Mouse (Mus musculus) kidney, adult 2 months (tissue): ENCODE data around the gene Smim15.

Source experiments
- CTCF ChIP-seq: fragments of 200-500 bp; conservative IDR thresholded peaks from 2 replicates; pipeline ENCODE4 v1.5.1; 2011; ENCODE audit warnings: low read depth, mild to moderate bottlenecking, control low read depth, low read length, moderate library complexity, mixed read lengths; ENCODE audit not compliant: insufficient read depth, insufficient read length
- POLR2A ChIP-seq: fragments of 200-500 bp; IDR thresholded peaks from one replicate; pipeline ENCODE4 v1.6.1; 2011; ENCODE audit warnings: low read depth, low read length, control low read depth

DNA sequence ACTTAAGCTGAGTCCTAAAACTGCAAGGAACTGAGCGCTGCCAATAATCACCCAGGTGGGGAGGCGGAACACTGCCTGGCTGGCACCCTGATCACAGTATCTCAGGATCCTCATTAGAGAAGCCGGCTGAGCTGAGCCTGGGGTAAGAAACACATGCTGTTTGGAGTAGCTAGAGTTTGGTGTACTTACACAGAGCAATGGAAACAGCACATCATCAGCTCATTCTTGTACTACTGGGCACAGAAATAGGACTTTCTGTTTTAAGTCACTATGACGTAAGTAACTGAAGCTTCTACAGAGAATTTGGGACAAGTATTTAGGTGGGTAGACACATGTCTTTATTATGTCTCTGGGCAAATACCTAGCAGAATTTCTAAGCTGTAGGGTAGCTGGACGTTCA lies 41.8 kb downstream of the Smim15 start:
- TF ChIP-seq POLR2A: no peak
- TF ChIP-seq CTCF: no peak
